Mouse (Mus musculus): ENCODE measurements around the gene Spin1. TPM values are rescaled to one million over a fixed set of nuclear protein-coding genes. Genes with fewer than 3 reads are reported as not detected.
"Not testable (repeated sequence)": the region's sequence is repeated elsewhere in the genome, so short reads cannot be mapped to it uniquely, and the experiment has no call there.

Gene Spin1
- total and polyA plus RNA-seq, 3 experiments = 14.2 to 33.7 (median 33.5) TPM

GRCm38 (mm10) chr13:51105861-51106655 lies 5.4 kb downstream of the Spin1 start:
- Histone ChIP-seq H3K27ac (no peak overlapping the region), H3K36me3 (ENCODE audit: control insufficient read depth, insufficient read depth, low read length) (peaks cover 2% of the 10 kb centered on the region; the same call in 1 of the 2 replicates), H3K4me3 (no peak overlapping the region), H3K9ac (ENCODE audit: low read depth, low read length) (no peak overlapping the region), H3K79me2 (replicated peaks; ENCODE audit: control insufficient read depth, insufficient read depth, low read length) (peaks cover 17% of the 10 kb centered on the region), H3K4me1 (ENCODE audit: control insufficient read depth, insufficient read depth, low read length) (peaks cover 9% of the 10 kb centered on the region), H3K27me3 (ENCODE audit: control insufficient read depth, insufficient read depth, low read length) (no peaks in the 10 kb centered on the region)
- intact Hi-C loops (cut with DNase I) = no loop called here
- TF ChIP-seq CTCF (IDR thresholded peaks at IDR 0.05) (peak; percentile 54), POLR2A (IDR thresholded peaks at IDR 0.05; ENCODE audit: insufficient read depth, low read depth, low read length) (no peak)
- WGBS = 83% methylated on average over 3 of the region's 3 CpGs
- no peak for DNase-seq

- no peak for TF ChIP-seq POLR2A (IDR thresholded peaks at IDR 0.05; ENCODE audit: insufficient read depth, low read depth, low read length)
- TF ChIP-seq CTCF (IDR thresholded peaks at IDR 0.05) = no peak
- no peak for TF ChIP-seq EP300 (IDR thresholded peaks at IDR 0.05; ENCODE audit: insufficient read depth, low read depth, low read length)
- Histone ChIP-seq H3K4me3 (no peak overlapping the region), H3K4me1 (ENCODE audit: control insufficient read depth, insufficient read depth, low read length) (peaks cover 9% of the 10 kb centered on the region), H3K79me2 (replicated peaks; ENCODE audit: control insufficient read depth, insufficient read depth, low read length) (peaks cover 15% of the 10 kb centered on the region), H3K27ac (no peak overlapping the region), H3K36me3 (ENCODE audit: control insufficient read depth, insufficient read depth, low read length) (peaks cover 2% of the 10 kb centered on the region; the same call in 1 of the 2 replicates), H3K9ac (ENCODE audit: low read depth, low read length) (no peak overlapping the region), H3K27me3 (ENCODE audit: control insufficient read depth, insufficient read depth, low read length) (no peaks in the 10 kb centered on the region)
- WGBS = 76% methylated on average over 4 of the region's 4 CpGs
- intact Hi-C loops (cut with DNase I) = no loop called here
- peak in 1 of 2 experiments; percentile 18 for DNase-seq
Measured at GRCm38 (mm10) chr13:51106816-51107215, 6.1 kb downstream of the Spin1 start.

GRCm38 (mm10) chr13:51109517-51109916 lies 8.8 kb downstream of the Spin1 start:
- Histone ChIP-seq H3K4me1 (ENCODE audit: control insufficient read depth, insufficient read depth, low read length) (peaks cover 4% of the 10 kb centered on the region), H3K9ac (ENCODE audit: low read depth, low read length) (no peak overlapping the region), H3K27ac (no peak overlapping the region), H3K36me3 (ENCODE audit: control insufficient read depth, insufficient read depth, low read length) (no peaks in the 10 kb centered on the region; the same call in none of the 2 replicates), H3K4me3 (no peak overlapping the region), H3K79me2 (replicated peaks; ENCODE audit: control insufficient read depth, insufficient read depth, low read length) (peaks cover 20% of the 10 kb centered on the region), H3K27me3 (ENCODE audit: control insufficient read depth, insufficient read depth, low read length) (no peaks in the 10 kb centered on the region)
- intact Hi-C loops (cut with DNase I) = no loop called here
- 95% methylated on average over 2 of the region's 2 CpGs for WGBS
- DNase-seq = no peak
- TF ChIP-seq CTCF (IDR thresholded peaks at IDR 0.05) = no peak
- no peak for TF ChIP-seq POLR2A (IDR thresholded peaks at IDR 0.05; ENCODE audit: insufficient read depth, low read depth, low read length)
- no peak for TF ChIP-seq EP300 (IDR thresholded peaks at IDR 0.05; ENCODE audit: insufficient read depth, low read depth, low read length)

GRCm38 (mm10) chr13:51114398-51114797 lies 13.7 kb downstream of the Spin1 start:
- H3K27ac ChIP-seq = 0 out of 2 replicates have a peak overlapping the region, but pooled peaks have one; percentile 4
- H3K4me3 ChIP-seq; DNase-seq; H3K9ac ChIP-seq (ENCODE audit: low read depth, low read length); H3K36me3 ChIP-seq (ENCODE audit: control insufficient read depth, insufficient read depth, low read length); intact Hi-C loops (cut with DNase I); H3K27me3 ChIP-seq (ENCODE audit: control insufficient read depth, insufficient read depth, low read length): not testable (repeated sequence)
- peaks cover 10% of the 10 kb centered on the region for H3K79me2 ChIP-seq (replicated peaks; ENCODE audit: control insufficient read depth, insufficient read depth, low read length)
- 24% methylated on average over 4 of the region's 4 CpGs for WGBS
- peaks cover 11% of the 10 kb centered on the region for H3K4me1 ChIP-seq (ENCODE audit: control insufficient read depth, insufficient read depth, low read length)

- Histone ChIP-seq H3K79me2 (replicated peaks; ENCODE audit: control insufficient read depth, insufficient read depth, low read length) (peaks cover 8% of the 10 kb centered on the region), H3K4me3 (no peak overlapping the region), H3K27ac (no peak overlapping the region), H3K27me3 (ENCODE audit: control insufficient read depth, insufficient read depth, low read length) (no peaks in the 10 kb centered on the region), H3K4me1 (ENCODE audit: control insufficient read depth, insufficient read depth, low read length) (peaks cover 17% of the 10 kb centered on the region), H3K36me3 (ENCODE audit: control insufficient read depth, insufficient read depth, low read length) (peaks cover 13% of the 10 kb centered on the region), H3K9ac (ENCODE audit: low read depth, low read length) (no peak overlapping the region)
- intact Hi-C loops (cut with DNase I) = no loop called here
- 61% methylated on average over 3 of the region's 3 CpGs for WGBS
- DNase-seq = no peak
- no peak for TF ChIP-seq EP300 (IDR thresholded peaks at IDR 0.05; ENCODE audit: insufficient read depth, low read depth, low read length)
Measured at GRCm38 (mm10) chr13:51115762-51116161, 15.1 kb downstream of the Spin1 start.

GRCm38 (mm10) chr13:51120734-51121133 lies 20.1 kb downstream of the Spin1 start:
- no peaks in the 10 kb centered on the region for H3K27me3 ChIP-seq (ENCODE audit: control insufficient read depth, insufficient read depth, low read length)
- intact Hi-C loops (cut with DNase I) = loop anchor here (2.0 kb wide), 1 partner anchor 18 kb away; no protein-coding TSS in a partner anchor
- no peak overlapping the region for H3K9ac ChIP-seq (ENCODE audit: low read depth, low read length)
- no peak for DNase-seq
- H3K4me1 ChIP-seq (ENCODE audit: control insufficient read depth, insufficient read depth, low read length) = peaks cover 26% of the 10 kb centered on the region
- H3K79me2 ChIP-seq (replicated peaks; ENCODE audit: control insufficient read depth, insufficient read depth, low read length) = peaks cover 6% of the 10 kb centered on the region
- TF ChIP-seq POLR2A (IDR thresholded peaks at IDR 0.05; ENCODE audit: insufficient read depth, low read depth, low read length) (no peak), EP300 (IDR thresholded peaks at IDR 0.05; ENCODE audit: insufficient read depth, low read depth, low read length) (no peak), CTCF (IDR thresholded peaks at IDR 0.05) (no peak)
- peaks cover 18% of the 10 kb centered on the region for H3K36me3 ChIP-seq (ENCODE audit: control insufficient read depth, insufficient read depth, low read length)
- WGBS = under 1% methylated on average over 4 of the region's 4 CpGs
- peak overlapping the region; percentile 32; the same call in 1 of the 2 replicates for H3K27ac ChIP-seq
- no peak overlapping the region; the same call in 1 of the 2 replicates for H3K4me3 ChIP-seq
